Mouse (Mus musculus) lung, postnatal 0 days (tissue): Measurements from ENCODE around the gene Rad51b.

Source experiments
- CTCF ChIP-seq: IDR thresholded peaks from 2 replicates; pipeline ENCODE4 v1.5.1; 2016; ENCODE audit warnings: antibody characterized with exemption, mild to moderate bottlenecking
- EP300 ChIP-seq: IDR thresholded peaks from 2 replicates; pipeline ENCODE4 v1.6.1; 2016; ENCODE audit warnings: antibody characterized with exemption, mild to moderate bottlenecking, control low read depth

GRCm38 (mm10) chr12:79436035-79436434 lies 139.0 kb downstream of the Rad51b start:
- TF ChIP-seq CTCF, result no peak
- TF ChIP-seq EP300, result no peak
